Mouse (Mus musculus) embryonic facial prominence, embryonic 14.5 days (tissue): ENCODE data around the gene Ets1. TPM values are rescaled to one million over a fixed set of nuclear protein-coding genes. Genes with fewer than 3 reads are reported as not detected.

Source experiments
- ATAC-seq: fragments of 200-750 bp; cut with Nextera tagmentation; 2 replicates; pipeline ENCODE4 v1.8.0; 2017; ENCODE audit warnings: low read depth, moderate number of reproducible peaks, moderate TSS enrichment
- DNase-seq: peaks from one replicate; pipeline ENCODE4 v3.0.0-alpha.2; 2015; ENCODE audit warnings: low spot score
- H3K27ac ChIP-seq: fragments of 300-500 bp; sonication (generic); replicated peaks from 2 replicates; pipeline ENCODE4 v1.5.1; 2014; ENCODE audit warnings: low read depth, mild to moderate bottlenecking, low read length, moderate library complexity
- H3K27me3 ChIP-seq: fragments of 300-500 bp; sonication (generic); replicated peaks from 2 replicates; pipeline ENCODE4 v1.6.1; 2014; ENCODE audit warnings: low read length; ENCODE audit not compliant: control insufficient read depth, insufficient read depth
- H3K36me3 ChIP-seq: fragments of 300-500 bp; sonication (generic); 2 replicates; pipeline ENCODE4 v1.6.1; 2014; ENCODE audit warnings: low read length, mixed read lengths; ENCODE audit not compliant: control insufficient read depth, insufficient read depth
- H3K4me1 ChIP-seq: fragments of 300-500 bp; sonication (generic); 2 replicates; pipeline ENCODE4 v1.6.1; 2014; ENCODE audit warnings: antibody characterized with exemption, low read length; ENCODE audit not compliant: control insufficient read depth, insufficient read depth
- H3K4me2 ChIP-seq: fragments of 300-500 bp; sonication (generic); 2 replicates; pipeline ENCODE4 v1.6.1; 2014; ENCODE audit warnings: low read depth, mild to moderate bottlenecking, low read length, moderate library complexity, mixed read lengths
- H3K4me3 ChIP-seq: fragments of 300-500 bp; sonication (generic); 2 replicates; pipeline ENCODE4 v1.5.1; 2014; ENCODE audit warnings: low read depth, mild to moderate bottlenecking, low read length
- H3K9ac ChIP-seq: fragments of 300-500 bp; sonication (generic); 2 replicates; pipeline ENCODE4 v1.6.1; 2014; ENCODE audit warnings: low read depth, mild to moderate bottlenecking, low read length, moderate library complexity, mixed read lengths
- H3K9me3 ChIP-seq: fragments of 300-500 bp; sonication (generic); 2 replicates; pipeline ENCODE4 v1.6.1; 2016; ENCODE audit warnings: low read length; ENCODE audit not compliant: control insufficient read depth
- WGBS: fragments of 180-500 bp; shearing (Covaris S2); extraction: QIAGEN DNeasy Blood & Tissue Kit; methylation state at CpG from one replicate; pipeline ENCODE4 v1.1.7; 2014; 5-methylcytosine and 5-hydroxymethylcytosine counted together
- polyA plus RNA-seq: library from polyadenylated mRNA; unstranded; fragments of >200 nt; fragmentation: Nextera tagmentation; extraction: Ambion mirVana; gene quantifications from 2 replicates; pipeline ENCODE4 v1.2.1, GENCODE M21; 2014

Ets1 gene
- polyA plus RNA-seq, 1 experiment from 2014 or later, result 32.7 TPM

DNA sequence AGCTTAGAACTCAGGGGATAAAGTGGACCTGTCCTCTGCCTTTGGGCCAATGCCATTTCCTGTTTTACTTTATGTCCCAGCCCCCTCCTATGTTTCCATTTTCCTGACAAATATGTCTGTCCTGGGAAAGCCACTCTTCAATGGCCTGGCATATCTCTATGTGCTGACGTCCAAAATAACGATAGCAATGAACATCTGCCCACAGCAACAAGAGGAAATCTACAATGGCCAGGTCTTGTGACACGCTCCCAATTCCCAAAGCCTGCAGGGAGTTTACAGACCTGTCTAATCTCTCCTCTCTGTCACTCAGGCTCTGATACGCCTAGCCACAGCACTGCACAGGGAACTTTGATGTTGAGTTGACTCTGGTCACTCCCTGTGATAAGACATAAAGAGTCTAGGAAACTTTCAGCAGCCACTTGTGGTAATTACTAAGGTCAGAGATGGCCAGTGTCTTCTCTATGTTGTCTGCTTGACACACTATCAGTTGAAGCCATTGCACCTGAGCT, 124.7 kb downstream of the Ets1 start:
- ATAC-seq, result no peak
- Histone ChIP-seq H3K4me2 (no peak overlapping the region), H3K27ac (no peak overlapping the region), H3K27me3 (no peaks in the 10 kb centered on the region), H3K4me3 (no peak overlapping the region), H3K9ac (no peak overlapping the region), H3K4me1 (peaks cover 6% of the 10 kb centered on the region; the same call in 1 of the 2 replicates), H3K36me3 (no peaks in the 10 kb centered on the region), H3K9me3 (no peaks in the 10 kb centered on the region)
- WGBS, result 79% methylated on average over 4 of the region's 4 CpGs
- no peak for DNase-seq

DNA sequence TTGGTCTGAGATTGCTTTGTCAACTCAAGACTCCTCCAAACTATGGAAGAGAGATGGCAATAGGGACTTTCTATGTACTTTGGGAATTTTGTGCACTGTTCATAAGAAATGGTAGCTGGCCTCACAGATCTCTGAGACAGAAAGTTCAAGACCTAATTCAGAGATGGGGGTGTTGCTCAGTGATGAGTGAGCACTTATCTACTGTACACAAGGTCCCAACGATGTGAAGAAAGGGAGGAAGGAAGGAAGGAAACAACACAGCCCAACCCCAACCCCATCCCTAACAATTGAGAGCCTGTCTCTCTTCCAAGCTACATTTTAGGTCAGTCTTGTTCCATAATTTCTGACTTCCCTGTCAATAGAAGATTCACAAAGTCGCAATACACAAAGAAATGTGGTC, 125.3 kb downstream of the Ets1 start:
- DNase-seq, result no peak
- Histone ChIP-seq H3K27ac (no peak overlapping the region), H3K4me3 (no peak overlapping the region), H3K9ac (no peak overlapping the region), H3K27me3 (no peaks in the 10 kb centered on the region), H3K4me1 (peaks cover 6% of the 10 kb centered on the region; the same call in 1 of the 2 replicates), H3K4me2 (no peak overlapping the region), H3K36me3 (no peaks in the 10 kb centered on the region), H3K9me3 (no peaks in the 10 kb centered on the region)
- 58% methylated on average over 2 of the region's 2 CpGs for WGBS
- ATAC-seq, result no peak

DNA sequence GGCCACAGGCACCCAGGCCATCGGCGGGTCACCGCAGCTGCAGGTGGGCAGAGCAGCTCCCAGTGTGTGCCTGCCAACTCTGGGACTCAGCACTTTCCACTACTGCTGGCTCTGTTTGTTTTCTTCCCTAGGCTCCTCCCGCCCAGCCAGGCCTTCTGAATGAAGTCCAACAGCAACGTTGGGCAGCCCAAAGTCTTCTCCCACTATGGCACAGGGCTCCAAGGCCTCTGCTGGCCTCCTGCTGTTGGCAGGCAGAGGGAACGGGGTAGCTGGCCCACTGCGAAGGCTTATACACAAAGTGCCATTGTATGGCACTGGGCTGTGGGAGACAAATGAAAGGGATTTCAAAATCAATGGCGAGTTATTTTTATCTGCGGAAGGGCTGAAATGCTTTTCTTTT, 128.4 kb downstream of the Ets1 start:
- Histone ChIP-seq H3K36me3 (no peaks in the 10 kb centered on the region), H3K27me3 (no peaks in the 10 kb centered on the region), H3K4me1 (no peaks in the 10 kb centered on the region), H3K9me3 (no peaks in the 10 kb centered on the region), H3K9ac (no peak overlapping the region), H3K4me2 (no peak overlapping the region), H3K4me3 (no peak overlapping the region), H3K27ac (no peak overlapping the region)
- ATAC-seq (0 out of 2 replicates have a peak, but pooled peaks have one; percentile 18), DNase-seq (peak; percentile 26)
- 62% methylated on average over 9 of the region's 9 CpGs for WGBS

DNA sequence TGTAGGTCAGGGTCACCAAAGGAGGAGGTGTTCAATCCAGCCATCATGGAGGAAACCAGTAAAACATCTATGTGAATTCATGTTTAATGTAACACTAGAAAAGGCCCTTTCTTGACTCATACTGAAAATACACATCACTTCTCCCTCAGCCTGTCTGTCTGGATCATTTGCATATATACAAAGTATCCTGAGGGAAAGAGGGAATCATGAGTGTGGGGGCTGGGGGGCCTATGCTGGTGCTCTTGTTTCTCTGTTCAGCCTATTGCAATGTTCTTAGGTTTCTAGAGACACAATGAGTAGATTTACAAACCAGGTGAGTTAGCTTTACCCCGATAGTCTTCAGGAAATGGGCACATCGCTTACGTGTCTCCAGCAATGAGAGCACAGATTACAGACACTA, 129.1 kb downstream of the Ets1 start:
- Histone ChIP-seq H3K27me3 (no peaks in the 10 kb centered on the region), H3K4me3 (no peak overlapping the region), H3K4me1 (no peaks in the 10 kb centered on the region), H3K4me2 (no peak overlapping the region), H3K9me3 (no peaks in the 10 kb centered on the region), H3K36me3 (no peaks in the 10 kb centered on the region), H3K27ac (no peak overlapping the region), H3K9ac (no peak overlapping the region)
- WGBS, result 96% methylated on average over 3 of the region's 3 CpGs
- DNase-seq (no peak), ATAC-seq (no peak)

DNA sequence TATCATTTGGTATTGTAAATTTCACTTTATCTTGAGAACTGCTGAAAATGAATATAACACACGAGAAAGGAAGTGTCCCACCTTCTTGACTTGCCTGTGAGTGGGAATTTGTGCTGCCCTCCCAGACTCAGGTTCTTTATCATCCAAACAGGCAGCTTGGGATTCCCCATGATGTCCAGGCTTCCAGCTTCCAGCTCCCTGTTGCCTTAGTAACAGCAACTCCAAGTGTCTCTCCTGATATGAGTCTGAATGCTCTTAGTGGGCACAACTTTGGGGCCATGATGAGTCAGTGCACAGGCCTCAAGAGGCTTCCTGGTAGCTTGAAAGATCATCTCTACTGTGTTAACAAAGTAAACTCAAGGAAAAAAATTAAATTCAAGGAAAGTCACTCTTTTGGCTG, 142.8 kb downstream of the Ets1 start:
- 86% methylated on average over 1 of the region's 1 CpGs for WGBS
- no peak overlapping the region for H3K4me2 ChIP-seq
- H3K4me3 ChIP-seq, result no peak overlapping the region
- no peak for ATAC-seq
- no peak overlapping the region for H3K27ac ChIP-seq
- H3K27me3 ChIP-seq, result no peaks in the 10 kb centered on the region
- DNase-seq, result no peak
- no peaks in the 10 kb centered on the region for H3K36me3 ChIP-seq
- no peak overlapping the region for H3K9ac ChIP-seq
- no peaks in the 10 kb centered on the region for H3K9me3 ChIP-seq
- H3K4me1 ChIP-seq, result 0 out of 2 replicates have a peak, but pooled peaks cover 5% of the 10 kb centered on the region

DNA sequence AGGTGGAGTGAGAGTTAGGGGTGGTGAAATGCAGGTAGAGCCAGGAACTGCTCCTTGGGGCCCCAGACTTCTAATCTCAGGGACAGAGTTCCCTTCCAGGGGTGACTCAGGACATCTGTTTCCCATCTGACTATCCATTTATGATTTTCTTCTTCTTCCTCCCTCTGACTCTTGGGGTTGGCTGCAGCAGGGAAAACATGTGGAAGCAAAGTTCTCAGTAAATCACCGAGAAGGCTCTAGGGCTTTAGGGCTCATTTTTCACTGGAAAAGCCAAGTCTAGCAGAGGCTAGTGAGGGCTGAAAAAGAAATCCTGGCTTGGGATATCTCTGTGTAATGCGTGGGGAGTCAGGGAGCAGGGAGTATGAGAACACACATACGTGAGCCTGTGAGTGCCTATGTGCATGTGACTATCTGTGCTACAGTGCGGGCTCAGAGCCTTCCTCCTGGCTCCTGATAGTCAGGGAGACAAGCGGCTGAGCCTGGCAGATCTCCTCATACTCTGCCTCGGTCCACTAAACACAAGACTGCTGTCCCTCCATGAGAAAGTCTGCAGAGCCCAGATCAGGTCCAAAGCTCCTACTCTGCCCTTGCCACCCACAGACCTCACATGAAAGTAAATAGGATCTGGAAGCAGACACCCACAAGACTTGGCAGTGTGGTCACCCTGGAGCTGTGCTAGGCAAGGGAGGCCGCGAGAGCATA, 146.5 kb downstream of the Ets1 start:
- H3K9me3 ChIP-seq, result no peaks in the 10 kb centered on the region
- peaks cover 14% of the 10 kb centered on the region; the same call in 1 of the 2 replicates for H3K4me1 ChIP-seq
- H3K4me3 ChIP-seq, result no peak overlapping the region
- WGBS, result 59% methylated on average over 8 of the region's 8 CpGs
- H3K9ac ChIP-seq, result no peak overlapping the region
- H3K27me3 ChIP-seq, result no peaks in the 10 kb centered on the region
- no peak for ATAC-seq
- H3K4me2 ChIP-seq, result no peak overlapping the region
- DNase-seq, result peak; percentile 49
- H3K36me3 ChIP-seq, result no peaks in the 10 kb centered on the region
- no peak overlapping the region for H3K27ac ChIP-seq

DNA sequence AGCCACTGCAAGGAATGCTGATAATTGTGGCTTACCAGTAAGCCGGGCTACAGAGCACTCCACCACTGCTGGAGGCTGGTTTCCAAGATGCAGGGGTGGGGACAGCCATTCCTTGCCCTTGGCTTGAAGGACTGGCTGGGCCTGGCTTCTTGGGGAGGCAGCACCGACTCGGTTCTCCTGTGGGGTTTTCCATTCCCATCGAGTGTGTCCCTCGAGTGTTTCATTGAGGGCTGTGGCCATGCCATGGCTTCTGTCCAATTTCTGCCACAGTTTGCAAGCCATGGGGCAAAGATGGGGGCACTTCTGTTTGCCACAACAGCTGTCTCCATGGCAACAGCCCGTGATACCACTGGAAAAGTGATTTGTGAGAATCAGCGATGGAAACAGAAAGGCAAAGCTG, 151.1 kb downstream of the Ets1 start:
- 46% methylated on average over 7 of the region's 7 CpGs for WGBS
- Histone ChIP-seq H3K9ac (no peak overlapping the region), H3K27me3 (no peaks in the 10 kb centered on the region), H3K4me1 (peaks cover 30% of the 10 kb centered on the region), H3K36me3 (no peaks in the 10 kb centered on the region), H3K27ac (no peak overlapping the region), H3K4me3 (no peak overlapping the region), H3K4me2 (no peak overlapping the region), H3K9me3 (no peaks in the 10 kb centered on the region)
- DNase-seq (peak; percentile 59), ATAC-seq (no peak)

DNA sequence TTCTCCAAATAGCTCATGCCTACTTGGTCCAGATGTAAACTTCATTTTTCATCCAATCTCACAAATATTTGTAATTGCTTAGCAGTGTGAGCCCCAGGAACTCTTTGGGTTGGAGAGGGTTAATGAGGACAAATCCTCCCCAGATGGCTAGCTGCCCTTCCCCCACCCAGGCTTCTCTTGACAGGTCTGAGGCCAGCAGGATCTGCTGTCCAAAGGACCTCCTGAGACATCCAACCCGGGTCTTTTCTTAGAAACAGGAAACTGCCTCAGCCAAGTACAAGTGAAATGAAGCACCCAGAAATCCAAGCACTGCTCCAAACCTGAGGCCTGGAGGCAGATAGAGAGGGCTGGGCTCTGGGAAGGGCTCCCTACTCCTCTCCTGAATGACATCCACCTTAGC, 151.6 kb downstream of the Ets1 start:
- Histone ChIP-seq H3K27me3 (no peaks in the 10 kb centered on the region), H3K9me3 (no peaks in the 10 kb centered on the region), H3K4me1 (peaks cover 26% of the 10 kb centered on the region), H3K9ac (no peak overlapping the region), H3K4me3 (no peak overlapping the region), H3K4me2 (no peak overlapping the region), H3K27ac (no peak overlapping the region), H3K36me3 (no peaks in the 10 kb centered on the region)
- 0% methylated on average over 1 of the region's 1 CpGs for WGBS
- DNase-seq (peak; percentile 76), ATAC-seq (no peak)

DNA sequence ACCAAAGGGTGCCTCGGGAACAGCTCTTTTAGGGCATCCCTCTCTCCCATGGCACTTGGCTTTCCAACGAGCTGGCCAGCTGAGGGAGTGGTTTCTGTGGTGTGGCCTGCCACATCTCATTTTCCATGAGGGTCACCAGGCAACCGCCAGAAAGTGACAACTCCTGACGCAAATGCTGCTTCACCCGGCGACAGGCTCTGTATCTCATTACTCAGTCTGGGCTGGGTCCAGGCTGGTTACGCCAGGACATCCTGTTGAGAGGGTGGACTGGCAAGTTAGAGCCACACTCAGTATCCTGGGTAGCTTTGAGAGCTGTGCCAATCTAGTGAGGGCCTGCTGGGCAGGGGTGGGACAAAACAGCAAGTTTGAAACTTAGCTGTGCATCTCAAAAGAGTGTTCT, 153.3 kb downstream of the Ets1 start:
- H3K4me1 ChIP-seq, result peaks cover 25% of the 10 kb centered on the region
- H3K4me3 ChIP-seq, result no peak overlapping the region
- H3K9ac ChIP-seq, result no peak overlapping the region
- no peak overlapping the region for H3K4me2 ChIP-seq
- no peaks in the 10 kb centered on the region for H3K27me3 ChIP-seq
- ATAC-seq (no peak), DNase-seq (peak; percentile 19)
- no peaks in the 10 kb centered on the region for H3K9me3 ChIP-seq
- no peak overlapping the region for H3K27ac ChIP-seq
- no peaks in the 10 kb centered on the region for H3K36me3 ChIP-seq
- WGBS, result 50% methylated on average over 7 of the region's 7 CpGs
